Mouse (Mus musculus) frontal cortex, postnatal 10 days (tissue): ENCODE measurements around the gene Slc5a6.
A peak's percentile ranks its signal among the peaks of the same experiment; 100 is the strongest.
"Not testable (repeated sequence)": the region's sequence is repeated elsewhere in the genome, so short reads cannot be mapped to it uniquely, and the experiment has no call there.

Experiments used
- DNase-seq, 2 experiments: peaks; one replicate each; pipeline ENCODE4 v3.0.0; 2022; ENCODE audit warnings: low spot score in 2 of 2, mixed read lengths in 1 of 2

Gene Slc5a6

DNA sequence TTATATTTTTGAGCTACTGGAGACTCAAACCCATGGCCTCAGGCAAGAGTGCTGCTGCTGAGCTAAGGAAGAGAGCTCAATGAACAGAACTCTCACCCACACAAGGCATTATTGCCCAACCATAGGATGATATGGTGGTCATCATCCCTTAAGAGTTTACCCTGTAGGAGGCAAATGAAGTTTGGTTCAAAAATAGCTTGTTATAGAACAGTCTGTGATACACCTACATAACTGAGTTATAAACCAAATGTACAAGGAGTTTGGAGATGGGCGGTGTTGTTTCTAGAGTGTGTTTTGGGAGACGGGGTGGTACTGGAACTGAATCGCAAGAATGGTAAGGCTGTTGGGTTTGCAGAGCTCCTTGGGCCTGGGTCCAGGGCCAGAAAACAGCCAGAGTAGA is 21.1 kb upstream of the Slc5a6 start:
- DNase-seq: no peak

DNA sequence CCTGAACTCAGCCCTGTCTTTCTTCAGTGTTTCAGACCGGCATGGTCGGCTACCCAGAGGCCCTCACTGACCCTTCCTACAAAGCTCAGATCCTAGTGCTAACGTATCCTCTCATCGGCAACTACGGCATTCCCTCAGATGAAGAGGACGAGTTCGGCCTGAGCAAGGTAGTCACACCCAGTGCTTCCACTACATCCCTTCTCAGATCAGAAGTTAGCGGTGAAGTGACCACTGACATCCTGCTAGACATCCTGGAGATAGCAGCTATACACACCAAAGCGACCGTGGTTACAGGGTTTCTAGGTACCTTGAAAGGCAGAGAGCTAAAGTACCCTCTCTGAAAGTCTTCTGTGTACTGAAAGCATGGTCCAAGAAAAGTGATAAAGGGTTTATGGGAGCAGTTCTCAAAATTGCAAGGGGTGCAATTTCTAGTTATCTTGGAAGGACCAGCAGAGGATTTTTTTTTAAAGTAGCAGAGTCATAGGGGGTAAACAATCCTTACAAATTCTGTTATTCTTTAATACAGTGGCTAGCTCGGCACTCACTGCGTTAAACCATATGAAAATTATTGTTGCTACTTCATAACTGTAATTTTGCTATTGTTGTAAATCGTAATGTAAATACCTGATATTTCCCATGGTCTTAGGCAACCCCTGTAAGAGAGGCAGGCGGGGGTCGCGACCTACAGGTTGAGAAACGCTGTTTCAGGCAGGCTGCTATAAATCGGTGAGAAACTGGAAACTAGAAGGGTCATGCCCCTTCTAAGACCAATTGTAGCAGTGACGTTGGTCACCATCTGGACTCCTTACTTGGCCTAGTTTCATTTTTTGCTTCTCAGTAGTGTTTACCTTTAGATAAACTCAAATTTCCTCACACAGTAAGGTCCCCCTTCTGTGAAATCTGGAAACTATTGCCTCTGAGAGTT is 6.8 kb upstream of the Slc5a6 start:
- no peak for DNase-seq

DNA sequence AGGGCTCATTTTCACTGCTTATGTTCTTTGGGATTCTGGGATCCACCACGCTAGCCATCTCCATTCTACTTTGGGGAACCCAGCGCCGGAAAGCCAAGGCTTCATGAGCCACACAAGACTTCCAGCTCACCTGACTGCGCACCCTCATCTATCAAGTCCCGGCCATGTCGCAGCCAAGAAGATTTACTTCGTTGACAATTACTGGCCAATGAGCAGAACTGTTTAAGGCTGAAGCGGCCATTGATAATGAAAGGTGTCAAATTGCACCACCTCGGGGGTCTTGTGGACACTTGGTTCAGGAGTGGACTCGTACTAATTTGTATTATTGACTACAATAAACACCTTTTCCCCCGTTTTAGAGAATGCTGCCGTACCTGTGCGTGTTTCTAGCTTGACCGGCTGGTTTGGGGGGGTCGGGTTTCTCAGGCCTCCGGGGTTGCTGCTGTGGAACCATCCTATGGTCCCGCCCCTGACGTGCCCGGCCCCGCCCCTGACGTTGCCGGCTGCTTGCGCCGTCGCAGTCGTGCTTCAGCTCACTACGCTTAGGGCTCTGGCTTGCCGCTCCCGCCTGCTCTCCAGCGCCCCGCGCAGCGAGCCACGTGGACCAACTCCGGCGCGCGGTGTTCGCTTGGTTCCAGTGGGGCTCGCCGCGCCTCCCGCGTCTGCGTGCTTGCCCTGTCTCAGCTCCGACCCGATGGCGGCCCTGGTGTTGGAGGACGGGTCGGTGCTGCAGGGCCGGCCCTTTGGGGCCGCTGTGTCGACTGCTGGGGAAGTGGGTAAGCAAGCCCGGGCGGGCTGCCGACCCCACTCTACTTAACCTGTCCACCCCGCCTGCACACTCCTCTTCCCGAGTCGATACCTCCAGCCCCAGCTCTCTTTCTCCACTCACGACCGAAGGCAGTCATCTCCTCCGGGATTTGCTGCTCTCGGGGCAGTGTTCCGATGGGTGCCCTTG is 5.8 kb upstream of the Slc5a6 start, which contains the start of gene Cad:
Gene Cad (plus strand): TSS at position 520 of the 955 bp plus-strand sequence.
- peak; percentile 89 to 93 for DNase-seq

DNA sequence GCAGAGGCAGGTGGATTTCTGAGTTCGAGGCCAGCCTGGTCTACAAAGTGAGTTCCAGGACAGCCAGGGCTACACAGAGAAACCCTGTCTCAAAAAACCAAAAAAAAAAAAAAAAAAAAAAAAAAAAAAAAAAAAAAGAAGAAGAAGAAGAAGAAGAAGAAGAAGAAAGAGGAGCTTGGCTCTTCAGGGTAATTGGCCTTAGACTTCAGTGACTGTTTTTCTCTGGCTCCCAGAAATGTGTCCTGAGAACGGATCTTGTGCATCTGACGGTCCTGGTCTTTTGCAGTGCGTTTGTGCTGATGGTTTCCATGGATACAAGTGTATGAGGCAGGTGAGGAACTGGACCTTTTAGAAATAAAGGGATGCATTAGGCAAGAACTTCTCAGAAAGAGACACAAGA is 5.0 kb upstream of the Slc5a6 start:
- not testable (repeated sequence) for DNase-seq

DNA sequence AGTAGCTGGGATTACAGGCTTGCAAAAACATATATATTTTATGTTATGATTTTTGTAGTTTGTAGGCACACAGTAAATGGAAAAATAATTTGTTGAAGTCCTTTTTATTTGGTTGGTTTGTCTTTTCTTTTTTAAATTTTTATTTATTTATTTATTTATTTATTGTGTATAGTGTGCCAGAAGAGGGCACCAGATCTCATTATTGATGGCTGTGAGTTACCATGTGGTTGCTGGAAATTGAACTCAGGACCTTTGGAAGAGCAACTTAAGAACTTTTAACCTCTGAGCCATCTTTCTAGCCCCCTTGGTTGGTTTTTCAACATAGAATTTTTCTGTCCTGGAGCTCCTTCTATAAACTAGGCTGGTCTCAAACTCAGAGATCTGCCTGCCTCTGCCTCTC is 1.7 kb upstream of the Slc5a6 start:
- no peak for DNase-seq

DNA sequence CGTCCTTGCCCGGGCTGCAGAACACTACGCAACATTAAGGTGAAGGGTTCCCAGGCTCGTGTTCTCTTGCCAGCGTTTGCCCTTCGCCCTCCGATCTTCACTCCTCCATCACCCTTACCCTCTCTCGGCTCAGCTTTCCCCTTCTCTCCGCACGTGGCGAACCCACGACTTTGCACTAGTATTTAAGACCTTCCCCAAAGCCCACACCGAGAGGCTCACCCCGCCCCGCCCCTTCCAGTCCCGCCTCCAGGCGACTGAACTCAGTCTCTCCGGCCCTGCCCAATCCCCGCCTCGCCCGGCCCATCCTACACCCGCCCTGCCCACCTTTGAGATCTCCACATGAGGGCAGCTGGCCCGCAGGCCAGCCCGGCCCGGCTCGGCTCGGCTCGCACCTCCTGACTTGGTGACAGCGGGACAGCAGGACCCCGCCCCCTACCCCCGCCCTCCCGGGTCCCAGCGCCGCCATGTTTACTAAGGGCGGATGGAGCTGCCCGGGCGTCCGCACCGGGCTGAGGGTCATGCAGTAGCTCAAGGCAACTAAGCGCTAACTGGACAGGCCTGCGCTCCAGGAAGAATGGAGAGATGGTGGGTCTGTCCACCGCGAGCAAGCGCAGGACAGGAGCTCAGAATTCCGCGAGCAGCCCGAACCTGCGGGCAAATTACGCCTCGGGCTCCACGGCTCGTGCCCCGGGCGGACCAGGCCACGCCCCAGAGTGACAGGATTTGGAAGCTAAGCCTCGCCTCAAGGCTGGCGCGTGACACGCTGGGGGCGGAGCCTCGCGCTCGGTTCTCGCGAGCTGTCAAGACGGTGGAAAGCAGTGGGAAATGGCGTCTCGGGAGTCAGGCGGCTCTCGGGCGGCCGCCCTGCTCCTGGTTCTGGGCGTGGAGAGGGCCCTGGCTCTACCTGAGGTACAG is 619 bp downstream of the Slc5a6 start, which contains the start of gene Atraid:
Gene Atraid (plus strand): TSS at position 465 of the 915 bp plus-strand sequence.
- DNase-seq: peak; percentile 97 to 98

DNA sequence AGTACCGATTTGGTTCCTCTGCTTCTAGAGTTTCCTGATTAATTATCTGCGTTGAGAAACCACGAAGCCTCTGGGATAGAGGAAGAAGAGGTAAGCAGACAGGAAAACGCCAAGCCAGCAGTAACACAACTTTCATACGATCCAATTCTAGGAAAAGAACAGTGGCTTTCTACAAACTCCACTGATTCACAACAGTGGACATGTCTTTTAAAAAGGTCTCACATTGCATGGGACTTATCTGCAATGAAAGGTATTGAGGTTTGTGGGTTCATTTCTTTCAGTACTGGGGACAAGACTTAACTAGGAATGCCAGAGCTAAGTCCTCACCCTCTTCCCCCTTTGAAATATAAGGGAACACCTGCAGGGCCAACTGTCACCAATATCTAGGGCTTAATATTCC is 1.6 kb downstream of the Slc5a6 start:
- no peak for DNase-seq

DNA sequence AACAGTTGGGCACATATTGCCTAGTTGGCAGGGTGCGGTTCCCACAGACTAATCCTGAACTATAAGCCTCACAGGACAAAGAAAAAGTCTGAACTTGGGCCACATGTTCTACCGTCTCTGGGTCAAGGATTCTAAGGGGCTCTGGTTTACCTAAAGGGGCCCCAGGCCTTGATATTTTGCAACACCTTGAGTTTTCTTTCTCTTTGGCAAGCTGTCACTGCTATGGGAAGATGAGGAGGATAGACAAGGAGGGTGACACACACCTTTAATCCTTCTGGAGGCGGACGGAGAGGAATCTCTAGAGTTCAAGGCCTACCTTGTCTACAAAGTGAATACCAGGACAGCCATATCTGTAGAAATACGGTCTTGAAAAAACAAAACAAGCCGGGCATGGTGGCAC is 2.3 kb downstream of the Slc5a6 start:
- no peak for DNase-seq

DNA sequence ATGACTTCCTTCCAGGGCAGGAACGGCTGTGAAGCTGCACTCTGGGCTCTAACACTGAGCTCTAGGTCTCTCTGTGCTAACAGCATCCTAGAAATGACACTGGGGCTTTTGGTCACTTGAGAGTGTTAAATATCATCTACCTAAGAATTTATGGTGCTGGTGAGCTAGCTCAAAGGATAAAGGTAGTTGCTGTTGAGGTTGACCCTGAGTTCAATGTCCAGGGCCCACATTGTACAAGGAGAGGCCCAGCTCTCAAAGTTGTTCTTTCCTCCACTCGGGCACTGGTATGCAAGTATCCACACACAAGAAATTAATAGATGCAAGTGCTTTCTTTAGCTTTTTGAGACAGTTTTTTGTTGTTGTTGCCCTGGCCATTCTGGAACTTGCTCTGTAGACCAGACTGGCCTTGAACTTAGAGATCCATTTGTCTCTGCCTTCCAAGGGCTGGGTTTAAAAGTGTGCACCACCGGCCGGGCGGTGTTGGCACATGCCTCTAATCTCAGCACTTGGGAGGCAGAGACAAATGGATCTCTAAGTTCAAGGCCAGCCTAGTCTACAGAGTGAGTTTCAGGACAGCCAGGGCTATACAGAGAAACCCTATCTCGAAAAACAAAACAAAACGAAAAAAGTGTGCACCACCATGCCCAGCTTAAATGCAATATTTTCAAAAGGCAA is 10.4 kb downstream of the Slc5a6 start:
- no peak for DNase-seq

DNA sequence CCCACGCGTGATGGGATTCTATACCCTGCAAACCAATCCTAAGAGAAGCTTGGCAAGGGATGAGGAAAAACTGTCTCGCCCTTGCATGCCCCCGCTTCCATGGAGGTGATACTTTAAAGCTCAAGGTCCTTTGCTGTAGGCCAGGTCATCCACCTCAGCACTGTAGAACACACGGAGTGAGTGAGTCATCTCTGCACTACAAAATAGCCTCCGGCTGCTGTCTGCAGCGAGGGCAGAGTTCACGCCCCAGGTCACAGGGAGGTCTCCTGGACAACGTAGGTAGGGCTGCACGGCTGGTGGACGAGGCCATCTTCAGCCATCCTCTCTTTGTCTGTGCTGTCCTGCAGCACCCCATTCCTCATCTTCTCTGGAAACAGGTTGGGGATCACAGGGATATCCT is 12.2 kb downstream of the Slc5a6 start:
- not testable (repeated sequence) for DNase-seq

DNA sequence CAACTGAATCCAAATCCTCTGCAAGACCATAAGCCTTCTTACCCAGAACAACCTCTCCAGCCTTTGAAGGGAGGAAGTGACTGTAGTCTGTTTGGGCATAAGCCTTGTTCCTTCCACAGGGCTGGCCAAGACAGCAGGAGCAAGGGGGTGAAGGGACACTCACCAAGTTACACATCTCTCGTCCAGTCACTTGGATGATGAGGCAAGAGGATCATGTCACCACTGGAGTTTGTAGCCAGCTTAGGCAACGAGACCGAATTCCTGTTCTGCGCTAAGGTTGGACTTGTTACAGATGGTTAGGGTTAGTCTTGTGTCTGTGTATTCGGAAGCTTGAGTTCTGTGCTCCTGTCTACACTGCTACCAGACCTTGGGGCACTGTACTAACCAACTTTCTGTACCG is 14.1 kb downstream of the Slc5a6 start:
- DNase-seq: no peak

DNA sequence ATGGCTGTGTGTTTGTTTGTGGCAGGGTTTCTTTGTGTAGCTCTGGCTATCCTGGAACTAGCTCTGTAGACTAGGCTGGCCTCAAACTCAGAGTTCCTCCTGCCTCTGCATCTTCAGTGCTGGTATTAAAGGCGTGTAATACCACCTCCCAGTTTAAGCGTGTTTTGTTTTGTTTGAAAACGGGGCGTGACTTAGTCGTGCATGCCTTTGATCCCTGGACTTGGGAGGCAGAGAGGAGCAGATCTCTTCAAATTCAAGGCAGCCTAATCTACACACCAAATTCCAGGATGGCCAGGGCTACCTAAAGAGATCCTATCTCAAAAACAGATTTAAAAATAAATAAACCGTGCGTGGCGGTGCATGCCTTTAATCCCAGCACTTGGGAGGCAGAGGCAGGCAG is 17.2 kb downstream of the Slc5a6 start:
- no peak for DNase-seq

DNA sequence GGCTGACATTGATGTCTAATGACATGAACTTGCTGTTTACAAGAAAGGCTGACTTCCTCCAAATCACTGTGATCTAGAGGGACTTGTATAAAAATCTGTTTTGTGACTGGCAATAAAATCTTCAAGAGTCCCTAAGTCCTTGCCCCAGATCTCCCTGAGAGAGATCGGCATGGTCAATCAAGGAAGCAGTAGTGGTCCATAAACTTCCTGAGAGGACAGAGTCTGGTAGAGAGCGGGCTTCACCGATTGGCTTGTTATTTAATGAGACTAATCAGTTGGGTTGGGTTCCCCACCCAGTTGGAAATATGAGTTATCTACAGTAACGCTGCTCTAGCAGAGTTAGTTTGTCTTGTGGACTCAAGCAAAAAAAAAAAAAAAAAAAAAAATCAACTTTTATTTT is 17.8 kb downstream of the Slc5a6 start:
- no peak for DNase-seq

DNA sequence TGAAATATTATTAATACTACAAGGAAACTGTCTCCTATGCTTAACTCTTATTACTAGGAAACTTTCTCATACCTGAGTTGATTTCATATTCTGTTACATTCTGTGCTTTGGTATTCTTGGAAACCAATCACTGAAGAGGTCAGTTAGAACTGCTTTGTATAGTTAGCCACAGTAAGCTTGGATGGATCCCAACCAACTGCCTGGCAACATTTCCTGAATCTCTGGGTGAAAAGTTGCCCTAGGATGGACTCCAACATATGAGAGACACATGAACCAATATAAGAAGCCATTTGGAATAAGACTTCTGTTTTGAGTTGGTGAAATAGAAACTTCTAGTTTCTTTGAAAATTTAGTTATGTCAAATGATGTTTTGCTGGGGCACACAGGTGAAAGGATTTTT is 24.1 kb downstream of the Slc5a6 start:
- DNase-seq: no peak

DNA sequence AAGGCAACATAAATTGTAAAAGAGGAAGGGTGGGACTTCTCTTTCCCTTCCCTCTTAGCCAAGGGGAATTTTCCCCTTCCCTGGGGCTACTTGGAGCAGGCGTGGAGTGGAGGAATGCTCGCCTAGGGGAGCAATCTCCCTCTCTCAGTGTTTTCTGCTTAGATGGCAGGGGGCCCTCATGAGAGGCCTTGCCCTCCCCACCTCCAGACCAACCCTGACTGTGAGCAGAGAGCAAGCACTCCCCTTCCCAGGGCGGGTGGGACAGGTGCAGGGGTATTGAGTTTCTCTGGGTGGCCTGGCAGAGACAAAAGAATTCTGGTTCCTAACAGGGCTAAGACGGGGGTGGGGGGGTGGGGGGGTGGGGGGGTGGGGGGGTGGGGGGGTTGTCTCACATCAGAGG is 25.5 kb downstream of the Slc5a6 start:
- DNase-seq: no peak

DNA sequence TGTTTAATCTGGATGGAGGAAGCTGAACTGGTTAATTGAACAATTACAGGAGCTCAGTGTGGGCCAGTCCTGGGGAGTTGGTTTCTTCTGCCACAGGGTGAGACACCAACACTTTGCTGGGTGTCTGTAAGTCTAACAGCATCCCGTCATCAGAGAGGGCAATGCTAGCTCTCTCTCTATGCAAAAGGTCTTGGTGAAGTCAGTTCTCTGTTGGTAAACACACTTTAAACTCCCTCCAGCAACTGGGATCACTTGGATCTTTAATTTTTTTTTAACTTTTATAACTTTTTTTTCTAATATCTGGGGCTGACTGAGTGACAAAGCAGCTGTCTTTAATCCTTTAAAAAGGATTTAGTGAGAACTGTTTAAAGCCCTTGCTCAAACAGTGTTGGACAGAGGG is 26.0 kb downstream of the Slc5a6 start:
- no peak for DNase-seq

DNA sequence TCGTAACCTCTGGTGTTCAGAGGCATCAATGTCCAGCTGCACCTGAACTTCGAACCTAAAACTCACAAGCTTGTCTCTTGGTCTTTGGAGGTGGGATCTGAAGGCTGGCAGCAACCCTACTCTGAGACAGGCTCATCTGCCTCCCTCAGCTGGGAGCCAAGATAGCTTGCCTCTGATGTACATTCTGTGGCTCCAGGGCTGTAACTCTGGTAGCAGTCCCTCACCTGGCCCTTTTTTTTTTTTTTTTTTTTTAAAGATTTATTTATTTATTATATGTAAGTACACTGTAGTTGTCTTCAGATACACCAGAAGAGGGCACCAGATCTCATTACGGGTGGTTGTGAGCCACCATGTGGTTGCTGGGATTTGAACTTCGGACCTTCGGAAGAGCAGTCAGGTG is 26.9 kb downstream of the Slc5a6 start:
- not testable (repeated sequence) for DNase-seq

DNA sequence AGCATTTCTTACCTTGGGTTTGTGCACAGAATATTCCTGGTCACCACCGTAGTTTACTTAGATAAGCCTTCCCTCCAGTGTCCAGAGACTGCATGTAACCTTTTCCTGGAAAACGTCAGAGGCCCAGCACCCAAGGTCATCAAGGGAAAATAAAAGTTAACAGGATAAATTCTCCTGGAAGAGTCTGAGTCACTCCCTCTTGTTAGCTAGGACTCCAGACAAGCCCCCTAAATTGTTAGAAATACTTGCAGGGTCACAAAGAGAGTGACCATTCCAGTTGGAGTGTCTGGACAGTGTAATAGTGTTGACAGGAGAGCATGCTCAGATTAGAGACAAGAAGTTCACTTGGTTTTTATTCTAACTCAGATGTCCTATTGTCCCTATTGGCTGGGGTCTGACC is 32.8 kb downstream of the Slc5a6 start:
- no peak for DNase-seq

DNA sequence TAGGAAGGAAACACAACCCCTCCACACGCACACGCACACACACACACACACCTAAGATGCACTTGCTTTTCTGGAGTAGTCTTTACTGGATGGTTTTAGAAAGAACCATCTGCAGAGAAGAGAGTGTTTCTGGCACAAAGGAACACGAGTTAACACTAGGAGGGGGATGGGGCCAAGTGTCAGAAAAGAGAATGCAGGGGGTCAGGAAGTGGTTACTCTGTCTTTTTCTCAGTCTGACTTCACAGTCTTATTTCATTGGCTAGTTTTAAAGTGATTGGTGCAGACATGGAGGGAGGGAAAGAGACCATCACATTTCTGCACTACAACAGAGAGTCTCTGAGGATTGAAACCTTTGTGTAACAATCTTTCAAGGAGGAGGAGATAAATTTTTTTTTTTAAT is 36.0 kb downstream of the Slc5a6 start:
- DNase-seq: no peak

DNA sequence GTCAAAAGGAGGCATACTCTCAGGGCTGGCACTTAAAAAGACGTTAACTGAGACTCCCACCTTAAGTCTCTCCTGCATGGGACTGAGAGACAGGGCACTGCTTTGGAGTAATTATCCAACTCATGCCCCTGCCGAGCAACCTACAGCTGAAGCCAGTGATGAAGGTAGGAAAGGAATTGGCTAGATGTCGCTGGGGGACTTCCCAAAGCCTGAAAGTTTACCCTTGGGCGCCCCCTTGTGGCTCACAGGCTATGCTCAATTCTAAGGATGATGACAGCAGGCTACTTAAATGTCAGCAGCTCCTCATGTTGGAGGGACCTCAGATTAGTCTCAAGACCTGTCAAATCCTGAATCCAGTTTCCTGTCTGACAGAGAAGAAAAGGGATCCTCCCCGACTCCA is 44.5 kb downstream of the Slc5a6 start:
- DNase-seq: peak; percentile 64 to 84

DNA sequence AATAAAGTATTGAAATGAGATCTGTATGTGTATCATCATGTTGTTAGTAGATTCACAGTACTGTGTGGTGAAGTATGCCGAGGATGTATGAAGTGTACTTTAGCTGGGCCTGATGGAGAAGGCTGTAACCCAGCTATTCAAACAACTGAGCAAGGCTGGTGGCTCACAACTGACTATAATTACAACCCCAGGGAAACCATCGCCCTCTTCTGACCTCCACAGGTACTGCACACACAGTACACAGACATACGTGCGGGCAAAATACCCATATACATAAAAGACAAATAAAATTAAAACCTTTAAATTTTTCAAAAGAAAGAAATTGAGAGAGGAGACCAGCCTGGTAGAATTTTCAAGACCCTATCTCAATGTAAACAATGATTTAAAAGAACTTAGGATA is 47.2 kb downstream of the Slc5a6 start:
- no peak for DNase-seq
